Mouse (Mus musculus): Measurements from ENCODE around the gene Sept14. TPM values are rescaled to one million over a fixed set of nuclear protein-coding genes. Genes with fewer than 3 reads are reported as not detected.

Sept14 gene
- total and polyA plus RNA-seq, 3 experiments: not detected

DNA sequence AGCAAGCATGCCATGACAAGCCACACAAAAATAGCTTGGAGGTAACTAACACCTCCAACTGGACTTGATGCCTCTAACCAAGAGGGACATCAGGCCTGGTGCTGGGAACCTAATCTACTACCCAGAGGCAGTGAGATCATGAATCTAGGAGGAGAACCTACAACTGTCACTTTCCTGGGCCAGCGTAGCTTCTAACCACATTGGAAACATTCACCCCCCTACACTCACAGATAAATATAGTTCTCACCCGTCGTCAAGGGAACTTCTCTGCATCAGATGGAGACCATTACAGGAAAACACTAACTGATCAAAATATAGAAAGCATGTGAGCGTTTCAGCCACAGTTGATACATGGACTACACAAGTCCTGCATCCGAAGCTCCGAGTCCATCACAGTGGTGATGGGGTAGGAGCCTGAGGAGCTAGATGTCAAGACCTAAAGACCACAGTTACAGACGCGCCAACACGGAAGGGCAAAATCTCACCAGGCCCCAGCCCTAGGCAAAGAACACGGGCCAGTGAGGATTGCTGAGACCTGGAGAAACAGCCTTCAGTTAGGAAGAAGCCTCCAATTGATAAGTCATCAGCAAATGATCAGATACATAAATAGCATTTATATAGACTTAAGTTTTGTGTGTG is 41.9 kb downstream of the Sept14 start:
- no peak overlapping the region for H3K4me3 ChIP-seq (ENCODE audit: control insufficient read depth in 1 of 2, insufficient read depth in 1 of 2, low read depth in 2 of 2, low read length in 2 of 2)
- no peaks in the 10 kb centered on the region for H3K79me2 ChIP-seq (ENCODE audit: control insufficient read depth, insufficient read depth, low read length, poor library complexity)
- no peaks in the 10 kb centered on the region for H3K4me1 ChIP-seq (ENCODE audit: control insufficient read depth in 1 of 2, insufficient read depth in 2 of 2, low read length in 2 of 2)
- H3K36me3 ChIP-seq (ENCODE audit: control insufficient read depth in 1 of 2, insufficient read depth in 2 of 2, low read length in 2 of 2): no peaks in the 10 kb centered on the region
- H3K27ac ChIP-seq (ENCODE audit: control insufficient read depth, low read depth, low read length): no peak overlapping the region
- no peaks in the 10 kb centered on the region for H3K9me3 ChIP-seq (replicated peaks; ENCODE audit: insufficient read depth, low read length)
- no peak for TF ChIP-seq ELF1 (IDR thresholded peaks at IDR 0.05; ENCODE audit: low read depth, low read length)
- H3K27me3 ChIP-seq (ENCODE audit: control insufficient read depth in 1 of 2, insufficient read depth in 2 of 2, low read length in 2 of 2): 0 out of 4 replicates have a peak, but pooled peaks cover 0 to 2% of the 10 kb centered on the region in 2 experiments
- DNase-seq (ENCODE audit: low read depth, low spot score): no peak
- no peak overlapping the region for H3K9ac ChIP-seq (ENCODE audit: control insufficient read depth, low read depth, low read length, poor library complexity, severe bottlenecking)

DNA sequence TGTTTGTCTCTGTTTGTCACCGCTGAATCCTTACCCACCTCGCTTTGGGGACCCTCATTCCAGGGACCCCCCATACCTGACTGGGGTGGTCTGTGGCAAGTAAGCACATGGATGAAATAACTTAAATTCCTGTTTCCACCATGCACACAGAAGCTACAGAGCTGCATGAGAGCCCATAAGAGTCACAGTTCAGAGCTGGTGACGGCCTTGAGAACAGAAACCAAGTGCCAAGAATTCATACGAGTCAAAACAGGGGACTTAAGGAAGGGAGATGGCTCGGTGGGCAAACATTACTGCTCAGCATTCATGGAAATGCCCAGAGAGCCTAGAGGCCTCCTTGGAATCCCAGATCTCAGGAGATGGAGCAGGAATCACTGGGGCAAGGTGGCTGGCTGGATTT is 44.2 kb downstream of the Sept14 start:
- Histone ChIP-seq H3K36me3 (ENCODE audit: control insufficient read depth in 1 of 2, insufficient read depth in 2 of 2, low read length in 2 of 2) (no peaks in the 10 kb centered on the region), H3K27me3 (ENCODE audit: control insufficient read depth in 1 of 2, insufficient read depth in 2 of 2, low read length in 2 of 2) (0 out of 4 replicates have a peak, but pooled peaks cover 0 to 2% of the 10 kb centered on the region in 2 experiments), H3K9ac (ENCODE audit: control insufficient read depth, low read depth, low read length, poor library complexity, severe bottlenecking) (no peak overlapping the region), H3K79me2 (ENCODE audit: control insufficient read depth, insufficient read depth, low read length, poor library complexity) (no peaks in the 10 kb centered on the region), H3K27ac (ENCODE audit: control insufficient read depth, low read depth, low read length) (no peak overlapping the region), H3K9me3 (replicated peaks; ENCODE audit: insufficient read depth, low read length) (no peaks in the 10 kb centered on the region), H3K4me3 (ENCODE audit: control insufficient read depth in 1 of 2, insufficient read depth in 1 of 2, low read depth in 2 of 2, low read length in 2 of 2) (no peak overlapping the region), H3K4me1 (ENCODE audit: control insufficient read depth in 1 of 2, insufficient read depth in 2 of 2, low read length in 2 of 2) (no peaks in the 10 kb centered on the region)
- DNase-seq (ENCODE audit: low read depth, low spot score): no peak
- TF ChIP-seq MYC (IDR thresholded peaks at IDR 0.05; ENCODE audit: low read depth, low read length) (no peak), RAD21 (IDR thresholded peaks at IDR 0.05; ENCODE audit: low read depth, low read length) (no peak), NELFE (IDR thresholded peaks at IDR 0.05; ENCODE audit: low read depth, low read length) (no peak), MAFK (IDR thresholded peaks at IDR 0.05; ENCODE audit: borderline replicate concordance, low read depth, low read length) (no peak), EP300 (IDR thresholded peaks at IDR 0.05; ENCODE audit: low read depth in 1 of 2, low read length in 2 of 2) (no peak), CHD1 (IDR thresholded peaks at IDR 0.05; ENCODE audit: low read depth, low read length) (no peak), RCOR1 (IDR thresholded peaks at IDR 0.05; ENCODE audit: low read depth, low read length) (no peak), ZNF384 (IDR thresholded peaks at IDR 0.05; ENCODE audit: low read depth, low read length) (no peak), MYB (IDR thresholded peaks at IDR 0.05; ENCODE audit: low read depth, low read length) (no peak), USF1 (IDR thresholded peaks at IDR 0.05; ENCODE audit: low read depth, low read length) (no peak), MEF2A (IDR thresholded peaks at IDR 0.05; ENCODE audit: extremely low read depth, insufficient replicate concordance, low read depth, low read length, poor library complexity, severe bottlenecking) (no peak), TBP (IDR thresholded peaks at IDR 0.05; ENCODE audit: low read depth, low read length) (no peak), ZMIZ1 (IDR thresholded peaks at IDR 0.05; ENCODE audit: low read depth, low read length) (no peak), NRF1 (IDR thresholded peaks at IDR 0.05; ENCODE audit: insufficient read depth, low read depth, low read length, poor library complexity, severe bottlenecking) (no peak), POLR2AphosphoS5 (IDR thresholded peaks at IDR 0.05; ENCODE audit: borderline replicate concordance, low read depth, low read length) (no peak), MAX (IDR thresholded peaks at IDR 0.05; ENCODE audit: low read length) (no peak), E2F4 (IDR thresholded peaks at IDR 0.05; ENCODE audit: borderline replicate concordance, low read depth, low read length) (no peak)
